Mouse (Mus musculus) thymus, adult 2 months (tissue): ENCODE data around the gene Sacs.

ENCODE experiments used
- CTCF ChIP-seq: fragments of 200-500 bp; IDR thresholded peaks from 2 replicates; pipeline ENCODE4 v1.5.1; 2012; ENCODE audit warnings: mild to moderate bottlenecking, control low read depth, low read length, moderate library complexity, borderline replicate concordance; ENCODE audit not compliant: control insufficient read depth, poor library complexity, insufficient read depth; ENCODE audit errors: extremely low read depth
- POLR2A ChIP-seq: fragments of 200-500 bp; IDR thresholded peaks from 2 replicates; pipeline ENCODE4 v1.6.1; 2012; ENCODE audit warnings: mild to moderate bottlenecking, low read length, control low read depth, moderate library complexity; ENCODE audit not compliant: control insufficient read depth, poor library complexity, insufficient read depth; ENCODE audit errors: extremely low read depth

- TF ChIP-seq CTCF: no peak
- no peak for TF ChIP-seq POLR2A
Measured at GRCm38 (mm10) chr14:61164461-61164860, 26.2 kb downstream of the Sacs start.
